Mouse (Mus musculus) lung, postnatal 36 days (tissue): ENCODE measurements at regions not wholly inside any gene's neighbourhood (a gene's known extent, or its start where the extent isn't known, plus 50 kb on each side); places are given as distances from the start of the nearest gene placed in this dataset.

Source experiments
- DNase-seq: peaks from one replicate; pipeline ENCODE4 v3.0.0; 2022; ENCODE audit warnings: mixed read lengths

DNA sequence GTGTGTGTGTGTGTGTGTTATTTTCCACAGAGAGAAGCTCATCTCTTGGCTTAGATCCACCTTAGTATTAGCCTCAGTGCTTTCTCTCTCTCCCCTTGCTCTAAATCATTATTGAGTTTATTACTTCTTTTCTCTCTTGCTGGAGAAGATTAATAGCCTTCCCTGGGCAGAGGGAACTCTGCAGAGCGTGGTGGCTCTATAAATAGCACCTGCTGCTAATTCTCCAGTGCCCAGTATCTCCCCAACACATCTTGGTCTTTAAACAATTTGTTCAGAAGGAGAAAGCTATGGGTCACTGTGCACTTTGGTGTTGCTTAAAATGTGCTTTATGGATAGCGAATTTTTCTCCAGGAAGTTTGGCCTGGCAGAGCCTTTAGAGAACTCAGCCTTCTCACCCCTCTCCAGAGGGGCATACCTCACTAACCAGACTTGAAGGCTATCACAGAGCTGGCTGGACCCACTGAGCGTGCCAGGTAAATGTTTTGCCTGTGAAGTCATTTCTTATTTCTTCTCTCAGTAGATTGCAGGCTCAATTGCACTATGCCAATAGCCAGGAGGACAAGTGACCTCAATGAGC lies 86.8 kb upstream of the Rab11fip2 start:
- DNase-seq: no peak

DNA sequence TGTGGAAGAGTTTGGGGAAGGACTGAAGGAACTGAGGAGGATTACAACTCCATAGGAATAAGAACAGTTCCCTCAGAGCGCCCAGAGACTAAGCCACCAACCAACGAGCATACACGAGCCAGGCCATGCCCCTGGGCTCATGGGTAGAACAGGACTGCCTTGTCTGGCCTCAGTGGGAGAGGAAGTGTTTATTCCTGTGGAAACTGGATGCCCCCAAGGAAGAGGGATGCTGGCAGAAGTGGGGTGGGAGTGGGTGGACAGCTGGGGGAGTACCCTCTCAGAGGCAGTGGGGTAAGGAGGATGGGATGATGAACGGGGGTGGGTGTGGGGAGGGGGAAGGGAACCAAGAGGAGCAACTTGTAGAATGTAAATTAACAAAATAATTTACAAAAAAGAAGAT lies 86.3 kb upstream of the Rab11fip2 start:
- no peak for DNase-seq

DNA sequence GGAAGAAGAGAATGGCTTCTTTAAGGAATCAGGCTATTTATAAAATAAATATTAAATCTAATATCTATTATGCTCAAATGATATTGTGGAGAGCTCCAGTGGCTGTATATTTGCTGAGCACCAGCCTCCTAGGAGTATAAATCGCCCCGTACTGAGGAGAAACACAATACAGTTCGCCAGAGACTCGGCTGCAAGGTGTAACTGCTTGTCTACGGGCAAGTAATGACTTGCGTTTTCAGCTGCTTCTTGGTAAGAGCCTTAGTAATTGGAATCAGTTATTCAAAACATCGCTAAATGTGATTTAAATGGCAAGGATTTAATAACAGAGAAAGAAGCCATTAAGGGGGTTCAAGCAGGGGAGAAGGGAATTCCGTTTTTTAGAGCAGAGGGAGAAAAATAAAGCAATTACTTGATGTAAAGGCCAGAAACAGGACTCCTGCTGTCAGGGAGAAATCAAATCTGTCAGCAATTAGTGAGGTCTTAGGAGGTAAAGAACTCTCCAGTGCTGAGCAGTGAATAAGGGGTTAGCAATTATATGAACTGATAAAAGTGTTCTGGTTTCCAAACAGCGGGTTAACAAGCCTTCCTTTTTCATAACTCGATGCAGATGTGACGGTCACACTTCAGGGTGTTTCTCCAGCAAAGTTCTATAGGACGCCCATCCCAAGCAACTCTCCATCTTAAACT lies 72.3 kb upstream of the Rab11fip2 start:
- no peak for DNase-seq

DNA sequence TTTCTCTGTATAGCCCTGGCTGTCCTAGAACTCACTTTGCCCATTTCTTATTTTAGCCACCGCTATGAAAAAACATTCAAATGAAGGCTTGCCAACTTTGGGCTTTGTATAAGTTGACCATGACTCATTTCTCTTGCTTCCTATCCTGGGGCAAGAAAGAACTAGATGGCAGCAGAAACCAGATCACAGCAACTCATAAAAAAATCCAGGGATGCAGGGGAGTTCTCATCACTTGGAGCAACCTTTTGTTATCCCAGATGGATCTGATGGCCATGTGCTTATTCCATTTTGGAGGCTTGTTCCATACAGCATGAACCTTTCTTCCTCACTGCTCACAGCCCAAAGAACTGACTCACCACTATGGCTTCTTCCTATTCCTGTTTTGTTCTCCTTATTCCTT lies 52.1 kb upstream of the Rab11fip2 start:
- DNase-seq: no peak
